Mouse (Mus musculus) G1E (cell line): ENCODE results near the gene Ccdc28b.

ENCODE experiments used
- CTCF ChIP-seq: IDR thresholded peaks from 2 replicates; pipeline ENCODE4 v1.5.1; 2012; ENCODE audit warnings: low read depth, low read length, inconsistent platforms, mixed read lengths
- GATA1 ChIP-seq: IDR thresholded peaks from 2 replicates; pipeline ENCODE4 v1.6.1; 2012; ENCODE audit warnings: borderline replicate concordance, low read length, inconsistent platforms, mixed read lengths
- GATA2 ChIP-seq: IDR thresholded peaks from 2 replicates; pipeline ENCODE4 v1.6.1; 2012; ENCODE audit warnings: low read depth, low read length, inconsistent platforms, borderline replicate concordance
- POLR2AphosphoS5 ChIP-seq: IDR thresholded peaks from 2 replicates; pipeline ENCODE4 v1.6.1; 2012; ENCODE audit warnings: low read depth, low read length, inconsistent platforms; ENCODE audit not compliant: insufficient replicate concordance
- TAL1 ChIP-seq: conservative IDR thresholded peaks from 2 replicates; pipeline ENCODE4 v1.6.1; 2012; ENCODE audit warnings: low read depth, low read length, inconsistent platforms, mixed read lengths

DNA sequence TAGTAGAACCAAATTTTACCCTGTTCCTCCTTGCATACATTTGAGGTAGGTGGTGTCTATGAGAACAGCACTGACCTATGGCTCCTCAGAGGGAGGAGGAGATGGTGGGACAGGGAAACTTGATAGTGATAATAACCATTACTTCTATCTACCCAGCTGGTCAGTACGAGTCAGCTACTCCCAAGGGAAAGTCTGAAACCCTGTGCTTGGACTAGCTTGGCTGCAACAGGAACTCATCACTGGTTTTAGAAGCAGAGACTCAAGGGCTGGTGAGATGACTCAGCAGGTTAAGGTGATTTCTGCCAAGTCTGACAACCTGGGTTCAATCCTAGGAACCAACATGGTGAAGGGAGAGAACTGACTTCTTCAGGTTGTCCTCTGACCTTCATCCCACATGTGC, 24.9 kb upstream of the Ccdc28b start:
- TF ChIP-seq POLR2AphosphoS5 (no peak), CTCF (no peak), GATA1 (no peak), TAL1 (no peak), GATA2 (no peak)
